In genomic region chr6:100670880-100671344, GRCm38 (mm10) we compare ENCODE assay signal across 8 mouse cellular contexts. TPM values are rescaled to one million over a fixed set of nuclear protein-coding genes. Genes with fewer than 3 reads are reported as not detected.
DNase-seq lines count a peak whose midpoint lies in the region; ATAC-seq and TF ChIP-seq lines count a peak whose summit lies in the region.

TSS of gene Shq1 (minus strand) at chr6:100671157.

- under 1% methylated on average over 49 of the region's 49 CpGs for WGBS in heart, embryonic 11.5 days (ENCODE audit: insufficient replicate concordance)
- under 1% methylated on average over 49 of the region's 49 CpGs for WGBS in kidney, embryonic 16.5 days
- under 1% methylated on average over 49 of the region's 49 CpGs for WGBS in liver, adult 2 months

- peak; percentile 38; the same call in 1 of the 2 replicates for TF ChIP-seq POLR2A in brain, embryonic 14.5 days (IDR thresholded peaks at IDR 0.05; ENCODE audit: borderline replicate concordance, extremely low read depth, insufficient read depth, insufficient read length, poor library complexity, severe bottlenecking)
- TF ChIP-seq POLR2A in liver, adult 2 months (IDR thresholded peaks at IDR 0.05; ENCODE audit: extremely low read depth, insufficient read depth, low read length), result 0 out of 2 replicates have a peak, but pooled peaks have one; percentile 38
- peak; percentile 89 for TF ChIP-seq POLR2A in myocyte (IDR thresholded peaks at IDR 0.05; ENCODE audit: insufficient read length, low read depth)

- H3K4me3 ChIP-seq in C2C12 (ENCODE audit: insufficient read depth, poor library complexity, severe bottlenecking) (peak within 1 kb of the TSS; percentile 97), myocyte (peak within 1 kb of the TSS; percentile 77)
- peak within 1 kb of the TSS; percentile 90 for H3K4me3 ChIP-seq in erythroblast, embryonic 14.5 days (replicated peaks)
- H3K4me3 ChIP-seq in heart, embryonic 11.5 days (ENCODE audit: low read depth, low read length), result peak within 1 kb of the TSS; percentile 96
- peak within 1 kb of the TSS; percentile 91 for H3K4me3 ChIP-seq in kidney, embryonic 16.5 days (ENCODE audit: low read length)
- H3K4me3 ChIP-seq in liver, adult 2 months (ENCODE audit: insufficient read depth, low read depth, low read length), result peak within 1 kb of the TSS; percentile 78

- H3K27me3 ChIP-seq in C2C12 (ENCODE audit: control insufficient read depth, insufficient read depth, insufficient read length), result no peaks in the 10 kb centered on the region
- H3K27me3 ChIP-seq in erythroblast, embryonic 14.5 days (ENCODE audit: control insufficient read depth), result no peaks in the 10 kb centered on the region
- no peaks in the 10 kb centered on the region for H3K27me3 ChIP-seq in heart, embryonic 11.5 days (ENCODE audit: control insufficient read depth, insufficient read depth, low read length)
- no peaks in the 10 kb centered on the region for H3K27me3 ChIP-seq in kidney, embryonic 16.5 days (ENCODE audit: insufficient read depth, low read length)
- H3K27me3 ChIP-seq in liver, adult 2 months (ENCODE audit: control insufficient read depth, insufficient read depth, low read length), result no peaks in the 10 kb centered on the region
- H3K27me3 ChIP-seq in myocyte (ENCODE audit: control insufficient read depth, insufficient read depth, insufficient read length), result no peaks in the 10 kb centered on the region
- no peaks in the 10 kb centered on the region for H3K27me3 ChIP-seq in splenic B cell, adult 2 months (ENCODE audit: control insufficient read depth, insufficient read depth, low read length, poor library complexity, severe bottlenecking)

- H3K4me2 ChIP-seq in heart, embryonic 11.5 days, result peak within 1 kb of the TSS; percentile 95
- H3K4me2 ChIP-seq in kidney, embryonic 16.5 days (replicated peaks; ENCODE audit: low read depth, low read length), result peak within 1 kb of the TSS; percentile 95
- peak within 1 kb of the TSS; percentile 94 for H3K4me2 ChIP-seq in myocyte (ENCODE audit: low read depth)

- peak within 1 kb of the TSS; percentile 29; the same call in 1 of the 2 replicates for H3K27ac ChIP-seq in heart, embryonic 11.5 days (ENCODE audit: low read depth, low read length)
- H3K27ac ChIP-seq in kidney, embryonic 16.5 days (ENCODE audit: low read length), result 0 out of 2 replicates have a peak within 1 kb of the TSS, but pooled peaks have one; percentile 25
- H3K27ac ChIP-seq in liver, adult 2 months (replicated peaks; ENCODE audit: insufficient read depth, low read depth, low read length), result peak within 1 kb of the TSS; percentile 23; the same call in 1 of the 2 replicates

- H3K4me1 ChIP-seq in erythroblast, embryonic 14.5 days (ENCODE audit: control insufficient read depth), result peaks cover 28% of the 10 kb centered on the region
- H3K4me1 ChIP-seq in heart, embryonic 11.5 days (ENCODE audit: control insufficient read depth, insufficient read depth, low read length), result peaks cover 8% of the 10 kb centered on the region; the same call in 1 of the 2 replicates
- H3K4me1 ChIP-seq in kidney, embryonic 16.5 days (ENCODE audit: insufficient read depth, low read length), result peaks cover 5% of the 10 kb centered on the region; the same call in 1 of the 2 replicates
- peaks cover 3% of the 10 kb centered on the region; the same call in 1 of the 2 replicates for H3K4me1 ChIP-seq in liver, adult 2 months (ENCODE audit: control insufficient read depth, insufficient read depth, low read length)

- no peaks in the 10 kb centered on the region for H3K79me3 ChIP-seq in C2C12 (ENCODE audit: low read depth)

- no peaks in the 10 kb centered on the region for H3K9me3 ChIP-seq in erythroblast, embryonic 14.5 days (ENCODE audit: control insufficient read depth, low read length)
- H3K9me3 ChIP-seq in heart, embryonic 11.5 days (replicated peaks; ENCODE audit: control insufficient read depth, low read length), result no peaks in the 10 kb centered on the region
- H3K9me3 ChIP-seq in kidney, embryonic 16.5 days (ENCODE audit: low read length), result no peaks in the 10 kb centered on the region

- H3ac ChIP-seq in C2C12 (ENCODE audit: control insufficient read depth, insufficient read length, low read depth) (peak within 1 kb of the TSS; percentile 93), myocyte (ENCODE audit: control insufficient read depth, insufficient read length) (peak within 1 kb of the TSS; percentile 84)

- no peak for TF ChIP-seq CTCF in C2C12 (IDR thresholded peaks at IDR 0.05; ENCODE audit: control insufficient read depth, insufficient read depth, insufficient read length)
- peak; percentile 21; the same call in 1 of the 2 replicates for TF ChIP-seq CTCF in brain, embryonic 14.5 days (IDR thresholded peaks at IDR 0.05; ENCODE audit: borderline replicate concordance, extremely low read depth, insufficient read depth, insufficient read length)
- TF ChIP-seq CTCF in liver, adult 2 months (IDR thresholded peaks at IDR 0.05; ENCODE audit: low read depth, low read length), result no peak

- peak; percentile 94 for DNase-seq in brain, embryonic 14.5 days (ENCODE audit: low read depth)
- peak; percentile 73 for DNase-seq in liver, adult 2 months (ENCODE audit: extremely low read depth, low read depth, low spot score)
- DNase-seq in splenic B cell, adult 2 months (ENCODE audit: low read depth, low spot score), result peak; percentile 95

- H3K36me3 ChIP-seq in C2C12 (ENCODE audit: control insufficient read depth, insufficient read depth), result peaks cover 7% of the 10 kb centered on the region
- H3K36me3 ChIP-seq in erythroblast, embryonic 14.5 days (ENCODE audit: control insufficient read depth), result peaks cover 4% of the 10 kb centered on the region
- no peaks in the 10 kb centered on the region for H3K36me3 ChIP-seq in heart, embryonic 11.5 days (ENCODE audit: control insufficient read depth, insufficient read depth, low read length)
- H3K36me3 ChIP-seq in kidney, embryonic 16.5 days (ENCODE audit: insufficient read depth, low read length), result no peaks in the 10 kb centered on the region
- no peaks in the 10 kb centered on the region for H3K36me3 ChIP-seq in liver, adult 2 months (ENCODE audit: control insufficient read depth, insufficient read depth, low read length)
- no peaks in the 10 kb centered on the region for H3K36me3 ChIP-seq in myocyte (ENCODE audit: control insufficient read depth, insufficient read depth)
- H3K36me3 ChIP-seq in splenic B cell, adult 2 months (ENCODE audit: control insufficient read depth, insufficient read depth, low read length, poor library complexity, severe bottlenecking), result no peaks in the 10 kb centered on the region

- peaks cover 17% of the 10 kb centered on the region for H3K79me2 ChIP-seq in C2C12 (ENCODE audit: control insufficient read depth, insufficient read depth)
- no peaks in the 10 kb centered on the region for H3K79me2 ChIP-seq in liver, adult 2 months (ENCODE audit: control insufficient read depth, insufficient read depth, low read length)
- H3K79me2 ChIP-seq in myocyte (ENCODE audit: control insufficient read depth, insufficient read depth), result no peaks in the 10 kb centered on the region

- peak within 1 kb of the TSS; percentile 84 for H3K9ac ChIP-seq in heart, embryonic 11.5 days (ENCODE audit: low read depth, low read length)
- peak within 1 kb of the TSS; percentile 82 for H3K9ac ChIP-seq in kidney, embryonic 16.5 days (replicated peaks; ENCODE audit: low read length)
- peak within 1 kb of the TSS; percentile 83 for H3K9ac ChIP-seq in liver, adult 2 months (ENCODE audit: low read depth, low read length)

- peak; percentile 83 for ATAC-seq in heart, embryonic 11.5 days (replicated peaks; ENCODE audit: insufficient number of reproducible peaks, low FRiP score, low TSS enrichment)
- ATAC-seq in kidney, embryonic 16.5 days (ENCODE audit: low FRiP score, low TSS enrichment), result peak; percentile 95

TF ChIP-seq in C2C12, 6 proteins besides CTCF, POLR2A, EP300 and RAD21:
- TF ChIP-seq USF1 (IDR thresholded peaks at IDR 0.05; ENCODE audit: low read depth), result no peak
- no peak for TF ChIP-seq FOSL1 (IDR thresholded peaks at IDR 0.05; ENCODE audit: insufficient read depth, low read length, poor library complexity, severe bottlenecking)
- no peak for TF ChIP-seq MYOG (IDR thresholded peaks at IDR 0.05; ENCODE audit: control insufficient read depth, extremely low read depth, insufficient read length)
- peak; percentile 32 for TF ChIP-seq MAX (IDR thresholded peaks at IDR 0.05)
- no peak for TF ChIP-seq MYOD1 (IDR thresholded peaks at IDR 0.05; ENCODE audit: control insufficient read depth, insufficient read length, low read depth)
- peak; percentile 27 for TF ChIP-seq CEBPB (IDR thresholded peaks at IDR 0.05; ENCODE audit: low read depth)

TF ChIP-seq in myocyte, 11 proteins besides CTCF, POLR2A, EP300 and RAD21:
- TF ChIP-seq MYOG (IDR thresholded peaks at IDR 0.05; ENCODE audit: control insufficient read depth in 1 of 3, insufficient read depth in 1 of 3, insufficient read length in 2 of 3, low read depth in 2 of 3), result peak in 1 of 3 experiments; percentile 16
- TF ChIP-seq MYOD1 (IDR thresholded peaks at IDR 0.05; ENCODE audit: control insufficient read depth in 1 of 3, insufficient read length in 2 of 3, low read depth in 2 of 3), result peak in 1 of 3 experiments; percentile 26
- TF ChIP-seq SRF (IDR thresholded peaks at IDR 0.05; ENCODE audit: control insufficient read depth, insufficient read length, low read depth), result no peak
- peak; percentile 88 for TF ChIP-seq POLR2AphosphoS2 (IDR thresholded peaks at IDR 0.05; ENCODE audit: insufficient read length, low read depth)
- TF ChIP-seq CEBPB (IDR thresholded peaks at IDR 0.05; ENCODE audit: insufficient read depth, poor library complexity, severe bottlenecking), result no peak
- TF ChIP-seq E2F4 (IDR thresholded peaks at IDR 0.05; ENCODE audit: insufficient read depth), result peak; percentile 91

RNA-seq across cellular contexts. Expression of gene Shq1, which starts in this region (rescaled TPM):
- polyA plus RNA-seq in C2C12 (2012; fragmentation: generic; extraction: Trizol) (12.6 TPM), myocyte (2012; fragmentation: generic; extraction: Trizol) (6.6 TPM)
- polyA plus RNA-seq in brain, embryonic 14.5 days (2012; rRNA removed), result 6.0 and 8.7 TPM in 2 replicates
- 0.82 and 1.0 TPM in 2 replicates for polyA plus RNA-seq in erythroblast, embryonic 14.5 days (2012)
- polyA plus RNA-seq in heart, embryonic 11.5 days (2014; fragmentation: Nextera tagmentation; extraction: Ambion mirVana), result 10.6 and 13.1 TPM in 2 replicates
- 18.9 and 20.8 TPM in 2 replicates for polyA plus RNA-seq in kidney, embryonic 16.5 days (2015; fragmentation: Nextera tagmentation; extraction: Ambion mirVana)
- total RNA-seq in liver, adult 2 months (2014; rRNA removed), result 4.0 and 4.3 TPM in 2 replicates
- polyA plus RNA-seq in liver, adult 2 months (2012; rRNA removed), result 3.2 and 4.2 TPM in 2 replicates

Comparison
In these comparisons a context has a peak if more than half of its experiments do, and no peak if none do; other contexts are left out.
1. Peak in every context shown above with its lines: DNase-seq, ATAC-seq, H3K4me3 ChIP-seq and H3K27ac ChIP-seq.
2. POLR2A ChIP-seq: peak in every context shown above with its lines; median percentile 89 in myocyte; 38 in brain, embryonic 14.5 days; 38 in liver, adult 2 months.